Mouse (Mus musculus): Measurements from ENCODE around the gene Ildr1.

GRCm38 (mm10) chr16:36661330-36661729 lies 32.4 kb upstream of the Ildr1 start:
- TF ChIP-seq CTCF (IDR thresholded peaks at IDR 0.05; ENCODE audit: borderline replicate concordance, extremely low read depth, insufficient read depth, insufficient read length) = no peak
- TF ChIP-seq POLR2A (IDR thresholded peaks at IDR 0.05; ENCODE audit: borderline replicate concordance, extremely low read depth, insufficient read depth, insufficient read length, poor library complexity, severe bottlenecking) = no peak
